Mouse (Mus musculus) limb, embryonic 10.5 days (tissue): Measurements from ENCODE around the gene Stag1. TPM values are rescaled to one million over a fixed set of nuclear protein-coding genes. Genes with fewer than 3 reads are reported as not detected.
"Not testable (repeated sequence)": the region's sequence is repeated elsewhere in the genome, so short reads cannot be mapped to it uniquely, and the experiment has no call there.

ENCODE experiments used
- DNase-seq: peaks from one replicate; pipeline ENCODE4 v3.0.0-alpha.2; 2017; ENCODE audit warnings: low spot score
- H3K27ac ChIP-seq: fragments of 300-500 bp; sonication (generic); 2 replicates; pipeline ENCODE4 v1.5.1; 2016; ENCODE audit warnings: mild to moderate bottlenecking
- H3K27me3 ChIP-seq: fragments of 300-500 bp; sonication (generic); 2 replicates; pipeline ENCODE4 v1.6.1; 2016; ENCODE audit warnings: low read depth, mild to moderate bottlenecking; ENCODE audit not compliant: poor library complexity, severe bottlenecking
- H3K36me3 ChIP-seq: fragments of 300-500 bp; sonication (generic); 2 replicates; pipeline ENCODE4 v1.6.1; 2016; ENCODE audit warnings: mild to moderate bottlenecking, moderate library complexity
- H3K4me1 ChIP-seq: fragments of 300-500 bp; sonication (generic); 2 replicates; pipeline ENCODE4 v1.6.1; 2016
- H3K4me3 ChIP-seq: fragments of 300-500 bp; sonication (generic); 2 replicates; pipeline ENCODE4 v1.5.1; 2016; ENCODE audit warnings: mild to moderate bottlenecking, moderate library complexity
- H3K9me3 ChIP-seq: fragments of 300-500 bp; sonication (generic); replicated peaks from 2 replicates; pipeline ENCODE4 v1.6.1; 2016; ENCODE audit warnings: mild to moderate bottlenecking
- WGBS: fragments of 180-500 bp; shearing (Covaris S2); methylation state at CpG from one replicate; pipeline ENCODE4 v1.1.7; 2016; 5-methylcytosine and 5-hydroxymethylcytosine counted together
- polyA plus RNA-seq: library from polyadenylated mRNA; unstranded; fragments of >200 nt; fragmentation: Nextera tagmentation; extraction: Ambion mirVana; gene quantifications from 2 replicates; pipeline ENCODE4 v1.2.1, GENCODE M21; 2016

Gene Stag1
- polyA plus RNA-seq, 1 experiment from 2014 or later: 57.2 TPM

GRCm38 (mm10) chr9:100733907-100734440, 136.4 kb downstream of the Stag1 start:
- Histone ChIP-seq H3K9me3 (no peaks in the 10 kb centered on the region), H3K4me1 (no peaks in the 10 kb centered on the region), H3K36me3 (peaks cover 4% of the 10 kb centered on the region), H3K4me3 (no peak overlapping the region), H3K27ac (no peak overlapping the region), H3K27me3 (no peaks in the 10 kb centered on the region)
- WGBS: 85% methylated on average over 6 of the region's 6 CpGs
- DNase-seq: no peak

DNA sequence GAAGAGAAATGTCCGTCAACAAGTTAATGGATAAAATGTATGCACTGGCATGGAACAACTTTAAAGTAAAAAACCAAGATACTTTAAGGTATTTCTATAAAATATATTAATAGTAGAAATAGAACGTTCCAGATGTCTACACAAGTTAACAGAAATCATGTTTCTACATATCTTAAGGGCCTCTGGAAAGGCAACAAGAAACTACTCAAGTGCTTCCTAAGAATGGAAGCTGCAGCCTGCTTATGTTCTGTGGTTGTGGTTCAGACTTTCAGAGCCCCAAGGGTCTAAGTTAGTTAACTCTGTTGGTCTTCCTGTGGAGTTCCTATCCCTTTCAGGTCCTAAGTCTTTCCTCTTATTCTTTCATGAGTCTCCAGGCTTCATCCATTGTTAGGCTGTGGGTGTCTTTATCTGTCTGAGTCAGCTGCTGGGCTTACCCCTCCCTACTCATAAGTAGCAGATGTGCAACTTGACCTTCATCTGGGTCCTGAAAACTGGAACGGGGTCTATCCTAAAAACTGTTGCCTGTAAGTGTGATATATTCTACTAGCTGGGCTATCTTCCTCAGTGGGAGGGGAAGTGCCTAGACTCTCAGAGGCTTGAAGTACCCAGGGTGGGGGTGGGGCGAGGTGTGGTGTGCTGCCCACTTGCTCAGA, 138.5 kb downstream of the Stag1 start:
- H3K4me1 ChIP-seq: no peaks in the 10 kb centered on the region
- no peak for DNase-seq
- no peak overlapping the region for H3K27ac ChIP-seq
- peaks cover 4% of the 10 kb centered on the region for H3K36me3 ChIP-seq
- no peak overlapping the region for H3K4me3 ChIP-seq
- WGBS: 81% methylated on average over 4 of the region's 4 CpGs
- no peaks in the 10 kb centered on the region for H3K9me3 ChIP-seq
- no peaks in the 10 kb centered on the region for H3K27me3 ChIP-seq

- H3K36me3 ChIP-seq: peaks cover 4% of the 10 kb centered on the region
- no peaks in the 10 kb centered on the region for H3K9me3 ChIP-seq
- H3K27ac ChIP-seq: no peak overlapping the region
- no peaks in the 10 kb centered on the region for H3K27me3 ChIP-seq
- no peak for DNase-seq
- no peaks in the 10 kb centered on the region for H3K4me1 ChIP-seq
- H3K4me3 ChIP-seq: no peak overlapping the region
Measured at GRCm38 (mm10) chr9:100736646-100737031, 139.0 kb downstream of the Stag1 start.

DNA sequence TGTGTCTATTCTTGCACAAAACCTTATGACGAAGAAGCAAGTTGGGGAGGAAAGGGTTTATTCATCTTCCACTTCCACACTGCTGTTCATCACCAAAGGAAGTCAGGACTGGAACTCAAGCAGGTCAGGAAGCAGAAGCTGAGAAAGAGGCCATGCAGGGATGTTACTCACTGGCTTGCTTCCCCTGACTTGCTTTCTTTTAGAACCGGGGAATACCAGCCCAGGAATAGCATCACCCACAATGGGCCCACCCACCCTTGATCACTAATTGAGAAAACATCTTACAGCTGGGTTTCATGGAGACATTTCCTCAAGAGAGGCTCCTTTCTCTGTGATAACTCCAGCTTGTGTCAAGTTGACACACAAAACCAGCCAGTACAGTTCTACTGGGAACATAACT, 179.6 kb downstream of the Stag1 start:
- not testable (repeated sequence) for DNase-seq, H3K36me3 ChIP-seq, H3K27me3 ChIP-seq, H3K27ac ChIP-seq, H3K9me3 ChIP-seq, H3K4me1 ChIP-seq, H3K4me3 ChIP-seq
- 80% methylated on average over 2 of the region's 2 CpGs for WGBS

DNA sequence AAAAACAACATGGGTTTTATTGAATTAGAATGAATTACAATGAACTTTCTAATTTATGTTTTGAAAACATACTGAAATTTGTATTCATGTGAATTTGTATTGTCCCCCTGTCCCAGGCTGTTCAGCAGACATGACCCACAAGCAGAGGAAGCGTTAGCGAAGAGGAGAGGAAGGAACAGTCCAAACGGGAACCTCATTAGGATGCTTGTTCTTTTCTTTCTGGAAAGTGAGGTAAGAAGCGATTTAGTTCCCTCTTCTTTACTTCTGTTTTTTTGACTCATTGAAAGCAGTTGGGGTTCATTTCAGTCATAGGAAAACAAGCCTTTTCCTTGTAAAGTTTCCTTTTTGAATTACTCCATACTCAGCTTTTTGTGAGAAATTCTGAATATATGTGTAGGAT, 268.4 kb downstream of the Stag1 start:
- DNase-seq: no peak
- Histone ChIP-seq H3K4me3 (no peak overlapping the region), H3K27me3 (no peaks in the 10 kb centered on the region), H3K9me3 (no peaks in the 10 kb centered on the region), H3K36me3 (peaks cover 9% of the 10 kb centered on the region), H3K4me1 (no peaks in the 10 kb centered on the region), H3K27ac (no peak overlapping the region)
- WGBS: 94% methylated on average over 4 of the region's 4 CpGs

DNA sequence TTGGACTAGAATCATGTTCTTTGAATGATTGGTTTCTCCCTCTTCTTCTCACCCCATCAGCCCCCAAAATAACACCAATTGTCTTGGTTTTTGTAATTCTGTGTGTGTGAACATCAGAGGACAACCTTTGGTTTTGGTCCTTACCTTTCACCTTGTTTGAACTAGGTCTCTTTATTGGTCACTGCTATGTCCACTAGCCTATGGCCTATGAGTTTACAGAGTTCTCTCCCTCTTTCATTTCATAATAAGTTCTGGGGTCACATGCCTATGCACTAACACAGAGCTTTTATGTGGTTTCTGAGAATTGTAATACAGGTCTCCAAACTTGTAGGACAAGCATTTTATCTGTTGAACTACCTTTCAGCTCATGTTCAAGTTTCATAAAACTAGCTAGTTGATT, 272.0 kb downstream of the Stag1 start:
- H3K4me3 ChIP-seq: no peak overlapping the region
- no peaks in the 10 kb centered on the region for H3K9me3 ChIP-seq
- peaks cover 3% of the 10 kb centered on the region; the same call in 1 of the 2 replicates for H3K36me3 ChIP-seq
- no peaks in the 10 kb centered on the region for H3K4me1 ChIP-seq
- H3K27ac ChIP-seq: no peak overlapping the region
- H3K27me3 ChIP-seq: no peaks in the 10 kb centered on the region
- DNase-seq: no peak

DNA sequence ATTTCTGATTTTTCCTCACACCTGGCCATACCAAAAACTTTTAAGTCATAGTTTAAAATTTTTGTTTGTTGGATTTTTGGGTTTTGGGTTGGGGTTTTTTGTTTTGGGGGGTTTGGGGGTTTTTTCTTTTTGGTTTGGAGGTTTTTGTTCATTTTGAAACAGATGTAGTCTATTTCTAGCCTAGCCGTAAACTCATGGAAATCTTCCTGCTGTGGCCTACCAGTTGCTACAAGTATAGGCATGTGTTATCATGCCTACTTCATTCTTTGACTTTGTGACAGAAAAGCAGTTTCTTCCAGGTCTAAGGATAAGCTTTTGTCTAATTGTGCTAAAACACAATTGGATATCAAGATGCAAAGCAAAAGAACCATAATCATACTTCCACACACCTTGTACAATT, 298.5 kb downstream of the Stag1 start:
- Histone ChIP-seq H3K36me3 (peaks cover 12% of the 10 kb centered on the region; the same call in 1 of the 2 replicates), H3K4me3 (no peak overlapping the region), H3K27me3 (no peaks in the 10 kb centered on the region), H3K9me3 (no peaks in the 10 kb centered on the region), H3K4me1 (no peaks in the 10 kb centered on the region), H3K27ac (no peak overlapping the region)
- no peak for DNase-seq
- 94% methylated on average over 1 of the region's 1 CpGs for WGBS

GRCm38 (mm10) chr9:100898042-100898441, 300.4 kb downstream of the Stag1 start:
- no peaks in the 10 kb centered on the region for H3K27me3 ChIP-seq
- H3K27ac ChIP-seq: no peak overlapping the region
- DNase-seq: no peak
- peaks cover 12% of the 10 kb centered on the region; the same call in 1 of the 2 replicates for H3K36me3 ChIP-seq
- no peak overlapping the region for H3K4me3 ChIP-seq
- WGBS: 92% methylated on average over 4 of the region's 4 CpGs
- H3K9me3 ChIP-seq: no peaks in the 10 kb centered on the region
- no peaks in the 10 kb centered on the region for H3K4me1 ChIP-seq

DNA sequence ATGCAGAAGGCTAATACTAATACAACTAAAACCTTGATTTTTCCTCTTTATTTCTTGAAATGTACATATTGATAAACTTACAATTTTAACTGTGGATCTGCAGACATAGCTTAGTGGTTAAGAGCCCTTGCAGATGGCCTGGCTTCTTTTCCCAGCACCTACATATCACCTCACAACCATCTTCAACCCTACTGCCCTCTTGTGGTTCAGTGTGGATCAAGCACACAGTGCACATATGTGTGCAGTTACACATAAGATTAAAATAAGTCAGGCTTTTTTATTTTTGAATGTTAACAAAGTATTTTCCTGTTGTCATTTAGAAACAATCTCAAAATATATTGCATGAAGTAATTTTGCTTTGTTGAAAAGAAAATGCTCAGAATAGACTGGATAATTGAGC, 312.8 kb downstream of the Stag1 start:
- Histone ChIP-seq H3K27me3 (no peaks in the 10 kb centered on the region), H3K36me3 (peaks cover 56% of the 10 kb centered on the region), H3K9me3 (no peaks in the 10 kb centered on the region), H3K4me3 (no peak overlapping the region), H3K4me1 (no peaks in the 10 kb centered on the region), H3K27ac (no peak overlapping the region)
- DNase-seq: no peak

DNA sequence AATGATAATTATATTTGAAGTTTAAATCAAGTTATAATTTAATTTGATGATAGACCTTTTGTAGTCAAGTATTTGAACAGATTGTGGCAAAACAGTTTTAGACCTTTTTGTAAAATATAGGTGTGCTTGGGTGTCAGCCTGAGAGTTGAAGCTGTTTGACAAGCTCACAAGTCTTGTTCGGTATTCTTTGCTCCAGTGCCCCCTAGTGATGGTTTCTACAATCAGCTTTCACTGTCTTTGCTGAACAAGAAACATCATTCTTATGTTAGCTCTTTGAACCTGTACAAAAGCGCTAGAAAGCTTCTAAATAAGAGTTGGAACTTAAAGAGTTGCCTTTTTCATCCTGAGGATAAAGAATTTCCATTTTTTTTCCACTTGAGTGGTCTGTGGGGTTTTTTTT, 319.5 kb downstream of the Stag1 start:
- no peaks in the 10 kb centered on the region for H3K27me3 ChIP-seq
- no peak overlapping the region for H3K4me3 ChIP-seq
- H3K27ac ChIP-seq: no peak overlapping the region
- 68% methylated on average over 2 of the region's 2 CpGs for WGBS
- H3K36me3 ChIP-seq: peaks cover 15% of the 10 kb centered on the region
- no peaks in the 10 kb centered on the region for H3K9me3 ChIP-seq
- DNase-seq: no peak
- H3K4me1 ChIP-seq: no peaks in the 10 kb centered on the region

DNA sequence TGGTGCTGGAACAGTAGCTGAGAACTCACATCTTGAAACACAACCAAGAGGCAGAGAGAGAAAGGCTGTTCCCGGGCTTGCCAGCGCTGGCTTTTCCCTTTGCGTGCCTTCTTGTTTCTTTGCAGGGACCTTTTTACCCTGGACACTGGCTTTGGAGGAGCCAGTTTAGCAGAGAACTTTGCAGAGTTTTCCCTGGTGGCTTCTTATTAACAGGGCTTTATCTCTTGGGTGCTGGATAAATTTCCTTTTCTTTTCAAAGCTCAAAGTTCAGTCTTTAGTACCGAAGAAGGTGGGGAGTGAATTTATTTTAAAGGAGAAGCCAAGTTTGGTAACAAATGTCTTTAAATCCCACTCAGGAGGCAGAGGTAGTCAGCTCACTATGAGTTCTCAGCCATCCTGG, 329.0 kb downstream of the Stag1 start:
- no peaks in the 10 kb centered on the region for H3K4me1 ChIP-seq
- H3K36me3 ChIP-seq: peaks cover 47% of the 10 kb centered on the region
- no peak overlapping the region for H3K4me3 ChIP-seq
- DNase-seq: no peak
- H3K9me3 ChIP-seq: no peaks in the 10 kb centered on the region
- H3K27ac ChIP-seq: no peak overlapping the region
- H3K27me3 ChIP-seq: no peaks in the 10 kb centered on the region
- WGBS: 98% methylated on average over 4 of the region's 4 CpGs

DNA sequence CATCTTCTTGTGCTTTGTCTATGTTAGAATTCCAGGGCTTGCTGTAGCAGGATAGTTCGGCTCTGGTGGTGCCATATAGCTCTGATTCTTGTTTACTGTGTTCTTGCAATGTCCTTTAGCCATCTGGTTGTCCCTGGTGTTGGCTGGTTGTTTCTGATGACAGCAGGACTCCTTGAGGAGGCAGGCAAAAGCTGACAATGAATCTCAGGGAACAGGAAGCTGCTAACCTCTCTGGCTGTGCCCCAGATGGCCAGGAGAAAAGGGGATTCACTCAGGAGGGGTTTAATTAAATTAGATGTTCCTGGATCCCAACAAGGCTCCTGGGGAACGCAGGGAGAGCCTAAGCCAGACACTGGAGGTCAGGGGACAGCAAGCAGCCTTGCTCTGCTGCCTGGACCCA, 344.4 kb downstream of the Stag1 start:
- DNase-seq: no peak
- Histone ChIP-seq H3K27me3 (no peaks in the 10 kb centered on the region), H3K4me1 (no peaks in the 10 kb centered on the region), H3K36me3 (peaks cover 24% of the 10 kb centered on the region), H3K9me3 (no peaks in the 10 kb centered on the region), H3K27ac (no peak overlapping the region), H3K4me3 (no peak overlapping the region)
- 60% methylated on average over 2 of the region's 2 CpGs for WGBS

GRCm38 (mm10) chr9:100944677-100945365, 347.2 kb downstream of the Stag1 start:
- Histone ChIP-seq H3K27me3 (no peaks in the 10 kb centered on the region), H3K4me1 (no peaks in the 10 kb centered on the region), H3K4me3 (no peak overlapping the region), H3K36me3 (peaks cover 31% of the 10 kb centered on the region), H3K9me3 (no peaks in the 10 kb centered on the region), H3K27ac (no peak overlapping the region)
- no peak for DNase-seq
- 95% methylated on average over 5 of the region's 5 CpGs for WGBS
